Mouse (Mus musculus) brain, embryonic 14.5 days (tissue): ENCODE measurements around the gene Gpr137. TPM values are rescaled to one million over a fixed set of nuclear protein-coding genes. Genes with fewer than 3 reads are reported as not detected.

Experiments
- DNase-seq: peaks from one replicate; pipeline ENCODE4 v3.0.0-alpha.2; 2011; ENCODE audit warnings: low read depth
- CTCF ChIP-seq: fragments of 200-500 bp; IDR thresholded peaks from 2 replicates; pipeline ENCODE4 v1.5.1; 2012; ENCODE audit warnings: inconsistent platforms, mild to moderate bottlenecking, moderate library complexity, borderline replicate concordance; ENCODE audit not compliant: insufficient read depth, insufficient read length; ENCODE audit errors: extremely low read depth
- POLR2A ChIP-seq: fragments of 200-500 bp; IDR thresholded peaks from 2 replicates; pipeline ENCODE4 v1.6.1; 2012; ENCODE audit warnings: mild to moderate bottlenecking, inconsistent platforms, borderline replicate concordance; ENCODE audit not compliant: poor library complexity, insufficient read depth, insufficient read length, severe bottlenecking; ENCODE audit errors: extremely low read depth
- polyA plus RNA-seq: library from polyadenylated mRNA; depleted of rRNA; stranded (reverse); fragments of >200 nt; gene quantifications from 2 replicates; pipeline ENCODE4 v1.2.3, GENCODE M21; 2012; rRNA removed

The Gpr137 gene
- polyA plus RNA-seq, 1 experiment: 75.5 TPM

DNA sequence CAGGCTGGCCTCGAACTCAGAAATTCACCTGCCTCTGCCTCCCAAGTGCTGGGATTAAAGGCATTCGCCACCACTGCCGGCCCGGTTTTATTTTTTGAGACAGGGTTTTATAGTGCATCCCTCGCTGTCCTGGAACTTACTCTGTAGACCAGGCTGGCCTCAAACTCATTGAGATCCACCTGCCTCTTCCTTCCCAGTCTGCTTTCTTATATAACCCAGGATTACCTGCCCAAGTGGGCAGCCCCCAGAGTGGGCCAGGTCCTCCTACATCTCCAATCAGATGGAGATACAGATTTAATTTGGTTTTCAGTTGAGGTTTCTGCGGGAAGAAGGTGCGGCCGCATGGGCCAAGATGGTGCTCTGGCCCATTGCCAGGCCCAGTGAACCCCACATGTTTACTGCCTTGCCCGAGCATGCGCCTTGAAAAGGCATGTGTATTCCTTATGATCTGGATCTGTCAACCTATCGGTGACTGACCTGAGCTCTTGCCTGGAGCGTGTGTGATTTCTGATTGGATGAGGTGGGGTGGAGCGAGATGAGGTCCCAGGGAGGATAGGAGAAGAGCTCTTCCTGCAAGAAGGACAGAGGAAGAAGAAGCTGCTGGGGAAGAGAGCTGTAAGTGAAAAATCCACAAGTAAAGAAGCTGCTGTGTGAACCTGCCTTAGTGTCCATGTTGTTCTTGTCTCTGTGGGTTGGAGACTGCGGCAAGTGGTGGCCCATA, 48.4 kb downstream of the Gpr137 start:
- DNase-seq: no peak
- no peak for TF ChIP-seq CTCF

DNA sequence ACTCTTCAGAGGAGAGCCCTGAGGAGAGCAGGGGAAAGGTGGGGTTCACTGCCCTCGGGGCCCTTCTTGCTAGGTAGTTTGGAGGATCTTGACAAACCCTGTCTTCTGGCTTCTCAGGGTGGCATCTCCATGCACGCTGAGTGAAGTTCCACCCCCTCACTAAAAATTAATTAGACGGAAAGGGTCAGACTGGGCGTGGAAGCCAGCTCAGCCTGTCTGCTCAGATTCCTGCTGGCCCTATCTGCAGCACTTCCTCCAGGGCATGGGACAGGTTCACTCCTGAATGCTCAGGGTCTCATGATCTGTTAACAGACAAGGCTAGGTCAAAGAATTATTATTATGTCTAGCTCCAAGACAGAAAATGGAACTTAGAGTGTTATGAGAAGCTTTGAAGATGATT, 49.8 kb downstream of the Gpr137 start:
- DNase-seq: no peak
- TF ChIP-seq CTCF (no peak), POLR2A (no peak)

Other genes starting within 250 kb of the Gpr137 start
- gene Rps6ka4, start 101.8 kb downstream of the Gpr137 start, polyA plus RNA-seq: 6.0 and 7.3 TPM in 2 replicates
- gene Ccdc88b, start 84.3 kb downstream of the Gpr137 start, polyA plus RNA-seq: 0.48 and 0.83 TPM in 2 replicates
- 117 and 158 TPM in 2 replicates for gene Trmt112, start 32.8 kb downstream of the Gpr137 start, polyA plus RNA-seq
- gene Prdx5, start 32.4 kb downstream of the Gpr137 start, polyA plus RNA-seq: 169 and 176 TPM in 2 replicates
- gene Esrra, start 20.7 kb downstream of the Gpr137 start, polyA plus RNA-seq: 35.5 and 41.3 TPM in 2 replicates
- 1.0 and 1.5 TPM in 2 replicates for gene Catsperz, start 17.1 kb downstream of the Gpr137 start, polyA plus RNA-seq
- 1.2 and 2.1 TPM in 2 replicates for gene Kcnk4, start 8.0 kb downstream of the Gpr137 start, polyA plus RNA-seq
- gene Bad, start 619 bp downstream of the Gpr137 start, polyA plus RNA-seq: 72.8 and 83.4 TPM in 2 replicates
- gene Ppp1r14b, start 32.5 kb upstream of the Gpr137 start, polyA plus RNA-seq: 359 and 550 TPM in 2 replicates
- gene Plcb3, start 34.0 kb upstream of the Gpr137 start, polyA plus RNA-seq: 22.7 and 28.3 TPM in 2 replicates
- gene Fkbp2, start 38.0 kb upstream of the Gpr137 start, polyA plus RNA-seq: 50.3 and 61.0 TPM in 2 replicates
- 28.6 and 39.3 TPM in 2 replicates for gene Vegfb, start 45.2 kb upstream of the Gpr137 start, polyA plus RNA-seq
- gene Dnajc4, start 50.1 kb upstream of the Gpr137 start, polyA plus RNA-seq: 25.7 and 31.3 TPM in 2 replicates
- gene Nudt22, start 53.6 kb upstream of the Gpr137 start, polyA plus RNA-seq: 15.4 and 21.5 TPM in 2 replicates
- 18.6 and 25.5 TPM in 2 replicates for gene Trpt1, start 53.7 kb upstream of the Gpr137 start, polyA plus RNA-seq
- gene Fermt3, start 77.0 kb upstream of the Gpr137 start, polyA plus RNA-seq: 4.8 and 5.3 TPM in 2 replicates
- gene Stip1, start 97.5 kb upstream of the Gpr137 start, polyA plus RNA-seq: 151 and 158 TPM in 2 replicates
- 5.7 and 8.2 TPM in 2 replicates for gene Macrod1, start 114.3 kb upstream of the Gpr137 start, polyA plus RNA-seq
- gene Flrt1, start 163.2 kb upstream of the Gpr137 start, polyA plus RNA-seq: 2.5 and 4.3 TPM in 2 replicates